Mouse (Mus musculus) olfactory bulb, adult 2 months (tissue): ENCODE data around the gene Sox6. TPM values are rescaled to one million over a fixed set of nuclear protein-coding genes. Genes with fewer than 3 reads are reported as not detected.

Source experiments
- H3K27ac ChIP-seq: fragments of 200-500 bp; 2 replicates; pipeline ENCODE4 v1.5.1; 2012; ENCODE audit warnings: low read depth, low read length; ENCODE audit not compliant: insufficient read depth
- H3K4me1 ChIP-seq: fragments of 200-500 bp; 2 replicates; pipeline ENCODE4 v1.6.1; 2012; ENCODE audit warnings: low read length; ENCODE audit not compliant: control insufficient read depth, insufficient read depth
- H3K4me3 ChIP-seq: fragments of 200-500 bp; 2 replicates; pipeline ENCODE4 v1.5.1; 2012; ENCODE audit warnings: mild to moderate bottlenecking, low read depth, low read length, moderate library complexity; ENCODE audit not compliant: insufficient read depth
- CTCF ChIP-seq: fragments of 200-500 bp; IDR thresholded peaks from 2 replicates; pipeline ENCODE4 v1.5.1; 2012; ENCODE audit warnings: low read depth, mild to moderate bottlenecking, low read length, moderate library complexity; ENCODE audit not compliant: insufficient read depth
- POLR2A ChIP-seq: fragments of 200-500 bp; IDR thresholded peaks from 2 replicates; pipeline ENCODE4 v1.6.1; 2012; ENCODE audit warnings: mild to moderate bottlenecking, low read depth, low read length, moderate library complexity; ENCODE audit not compliant: insufficient read depth
- WGBS: fragments of 180-500 bp; shearing (Covaris S2); methylation state at CpG from one replicate; pipeline ENCODE4 v1.1.7; 2018; 5-methylcytosine and 5-hydroxymethylcytosine counted together
- polyA plus RNA-seq: library from polyadenylated mRNA; stranded (reverse); fragments of >200 nt; gene quantifications from 2 replicates; pipeline ENCODE4 v1.2.4, GENCODE M21; 2012; ENCODE audit warnings: low replicate concordance; ENCODE audit not compliant: missing spikeins, insufficient read depth, insufficient read length

The Sox6 gene
- polyA plus RNA-seq, 1 experiment, result not detected

DNA sequence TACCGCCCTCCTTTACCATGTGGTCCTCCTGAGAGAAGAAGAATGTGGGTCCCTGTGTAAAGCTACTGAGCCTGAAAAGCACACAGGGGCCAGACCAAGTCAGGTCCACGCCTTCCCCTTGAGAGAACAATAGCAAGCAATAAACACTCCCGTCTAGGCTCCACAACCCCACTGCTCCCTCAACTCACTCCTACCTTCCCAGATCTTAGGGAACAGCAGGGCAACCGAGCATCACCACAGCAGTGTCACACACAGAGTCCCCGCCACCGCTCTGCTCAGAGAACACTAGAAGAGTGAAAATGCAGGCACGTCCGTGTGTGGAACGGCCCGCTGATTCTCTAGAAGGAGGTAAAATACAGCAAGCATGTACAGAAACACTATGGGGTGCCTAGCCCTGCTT, 208.2 kb downstream of the Sox6 start:
- H3K4me3 ChIP-seq, result no peak overlapping the region
- H3K27ac ChIP-seq, result no peak overlapping the region
- 53% methylated on average over 10 of the region's 10 CpGs for WGBS
- TF ChIP-seq POLR2A (no peak), CTCF (no peak)
- no peaks in the 10 kb centered on the region for H3K4me1 ChIP-seq

- TF ChIP-seq CTCF (no peak), POLR2A (no peak)
- WGBS, result 77% methylated on average over 4 of the region's 4 CpGs
- Histone ChIP-seq H3K4me1 (no peaks in the 10 kb centered on the region), H3K4me3 (no peak overlapping the region), H3K27ac (no peak overlapping the region)
Observed at GRCm38 (mm10) chr7:115829756-115830155, 208.8 kb downstream of the Sox6 start.

GRCm38 (mm10) chr7:115829260-115829659, 209.3 kb downstream of the Sox6 start:
- no peak overlapping the region for H3K4me3 ChIP-seq
- no peaks in the 10 kb centered on the region for H3K4me1 ChIP-seq
- WGBS, result 92% methylated on average over 4 of the region's 4 CpGs
- TF ChIP-seq POLR2A (no peak), CTCF (no peak)
- H3K27ac ChIP-seq, result no peak overlapping the region

DNA sequence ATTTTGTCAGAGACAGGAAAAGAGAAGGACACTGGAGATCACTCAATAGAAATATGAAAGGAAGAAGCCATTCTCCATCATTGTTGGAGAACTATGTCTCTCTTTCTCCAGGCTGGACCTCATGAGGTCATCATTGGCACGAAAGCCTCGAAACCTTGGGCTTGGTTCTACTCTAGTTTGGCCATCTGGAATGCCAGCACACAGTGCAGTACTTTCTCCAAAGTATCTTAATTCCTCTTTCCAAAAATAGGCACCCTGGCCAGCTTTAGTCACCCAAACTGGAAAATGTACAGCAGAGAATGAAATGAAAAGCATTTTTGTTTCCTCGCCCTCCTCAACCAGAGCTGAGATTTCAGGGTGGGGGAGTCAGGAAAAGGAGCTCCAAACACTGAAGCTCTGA, 213.3 kb downstream of the Sox6 start:
- Histone ChIP-seq H3K4me1 (no peaks in the 10 kb centered on the region), H3K27ac (no peak overlapping the region), H3K4me3 (no peak overlapping the region)
- WGBS, result 77% methylated on average over 3 of the region's 3 CpGs
- TF ChIP-seq POLR2A, result no peak
- TF ChIP-seq CTCF, result no peak

DNA sequence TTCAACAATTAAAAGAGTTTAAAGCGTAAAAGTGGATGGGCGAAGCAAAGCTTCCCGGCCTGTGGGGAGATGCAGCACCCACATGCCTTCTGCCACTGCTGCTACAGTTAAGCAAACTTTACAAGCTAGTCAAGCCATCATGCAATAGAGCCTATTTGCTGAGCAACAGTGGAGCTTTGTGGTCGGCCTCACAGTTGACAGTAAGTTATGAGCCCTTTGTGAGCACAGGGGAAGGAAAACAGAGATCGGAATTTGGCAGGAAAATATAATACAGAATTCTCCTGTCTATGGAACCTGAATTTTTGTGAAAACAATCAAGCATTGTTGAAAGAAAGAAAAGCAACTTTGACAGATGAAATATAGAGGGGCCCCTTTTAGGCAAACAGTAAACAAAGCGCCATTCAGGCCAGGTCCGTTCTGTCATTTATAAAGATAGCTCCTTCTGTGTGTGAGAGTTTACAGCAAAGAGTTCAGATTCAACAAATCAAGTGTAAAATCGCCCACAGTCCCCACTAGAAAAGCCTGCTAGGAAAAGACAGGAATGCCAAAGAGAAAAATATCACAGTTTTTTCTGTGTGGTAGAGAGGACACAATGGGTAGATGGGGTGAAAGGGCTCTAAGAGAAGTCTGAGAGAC, 213.9 kb downstream of the Sox6 start:
- TF ChIP-seq POLR2A (no peak), CTCF (no peak)
- H3K4me3 ChIP-seq, result no peak overlapping the region
- H3K27ac ChIP-seq, result no peak overlapping the region
- no peaks in the 10 kb centered on the region for H3K4me1 ChIP-seq
- 67% methylated on average over 8 of the region's 8 CpGs for WGBS

DNA sequence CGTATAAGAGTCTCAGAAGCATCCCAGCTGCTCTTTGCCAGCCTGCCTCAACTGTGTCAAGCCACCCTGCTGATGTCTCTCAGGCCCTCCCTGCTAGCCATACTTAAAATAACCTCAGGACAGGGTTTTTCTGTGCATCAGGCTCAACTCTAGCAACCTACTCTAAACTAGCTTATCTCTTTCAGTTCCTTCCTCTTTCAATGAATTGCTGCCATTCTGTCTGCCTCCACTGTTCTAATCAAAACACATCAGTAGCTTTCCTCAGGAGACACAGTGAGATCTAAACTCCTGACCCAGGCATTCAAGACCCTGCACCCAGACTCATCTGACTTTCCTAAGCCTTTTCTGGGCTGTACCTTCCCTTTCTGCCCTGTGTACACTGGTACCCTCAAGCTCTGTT, 219.5 kb downstream of the Sox6 start:
- H3K4me3 ChIP-seq, result no peak overlapping the region
- TF ChIP-seq CTCF (no peak), POLR2A (no peak)
- H3K4me1 ChIP-seq, result no peaks in the 10 kb centered on the region
- no peak overlapping the region for H3K27ac ChIP-seq
- 90% methylated on average over 1 of the region's 1 CpGs for WGBS

GRCm38 (mm10) chr7:115803256-115803655, 235.3 kb downstream of the Sox6 start:
- WGBS, result 61% methylated on average over 3 of the region's 3 CpGs
- Histone ChIP-seq H3K4me1 (no peaks in the 10 kb centered on the region), H3K4me3 (no peak overlapping the region), H3K27ac (no peak overlapping the region)
- TF ChIP-seq CTCF, result no peak
- TF ChIP-seq POLR2A, result no peak

DNA sequence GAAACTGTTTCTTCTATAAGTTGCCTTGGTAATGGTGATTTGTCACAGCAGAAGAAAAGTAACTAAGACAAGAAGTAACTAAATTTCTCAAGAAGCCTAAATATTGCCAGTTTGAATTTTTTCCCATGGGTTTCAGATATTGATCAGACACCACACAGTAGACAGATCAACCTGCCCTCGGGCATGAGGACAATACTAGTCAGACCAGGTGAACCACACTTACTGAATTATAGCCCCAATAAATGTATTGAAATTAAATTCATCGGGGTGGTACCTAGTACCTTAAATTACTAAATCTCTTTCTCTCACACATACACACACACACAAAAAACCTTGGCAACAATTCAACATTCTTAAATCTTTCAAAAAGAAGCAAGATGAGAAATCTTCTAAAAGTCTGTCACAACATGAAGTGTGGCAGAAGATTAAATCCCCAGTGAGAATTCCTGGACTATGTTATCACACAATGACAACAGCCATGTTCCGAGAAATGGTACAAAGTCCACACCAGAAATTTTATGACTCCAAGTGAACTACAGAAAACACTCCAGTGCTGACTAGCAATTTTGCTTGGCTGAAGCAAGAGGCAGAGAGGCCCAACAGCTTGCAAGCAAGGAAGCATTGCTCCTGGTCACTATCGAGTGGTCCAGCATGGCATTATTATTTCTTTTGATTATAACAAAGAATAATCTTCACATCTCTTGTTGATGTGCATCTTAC, 244.3 kb downstream of the Sox6 start:
- no peak overlapping the region for H3K4me3 ChIP-seq
- H3K27ac ChIP-seq, result no peak overlapping the region
- H3K4me1 ChIP-seq, result no peaks in the 10 kb centered on the region
- WGBS, result 93% methylated on average over 4 of the region's 4 CpGs
- no peak for TF ChIP-seq POLR2A
- no peak for TF ChIP-seq CTCF

DNA sequence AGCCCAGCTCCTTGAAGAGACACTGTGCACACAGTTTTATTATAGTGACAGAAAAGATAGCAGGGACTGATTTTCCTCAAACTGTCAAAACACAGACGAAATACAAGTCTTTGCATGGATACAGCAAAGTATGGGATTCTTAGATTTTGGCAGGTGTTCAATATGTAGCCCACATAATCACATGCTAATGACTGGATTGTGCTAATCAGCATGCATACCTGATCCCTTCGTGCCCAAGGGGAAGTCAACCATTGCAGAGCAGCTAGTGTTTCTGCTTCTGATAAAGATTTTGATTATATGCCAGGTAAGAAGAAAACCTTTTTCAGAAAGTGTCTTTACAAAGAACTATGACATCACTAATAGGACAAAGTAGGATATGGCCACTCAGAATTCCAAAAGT, 245.8 kb downstream of the Sox6 start:
- WGBS, result 56% methylated on average over 2 of the region's 2 CpGs
- no peak overlapping the region for H3K27ac ChIP-seq
- H3K4me1 ChIP-seq, result no peaks in the 10 kb centered on the region
- no peak for TF ChIP-seq POLR2A
- no peak for TF ChIP-seq CTCF
- H3K4me3 ChIP-seq, result no peak overlapping the region
